Mouse (Mus musculus) spleen, postnatal 10 days (tissue): ENCODE measurements around the gene Defb30.

Experiments used
- DNase-seq, 2 experiments: peaks; one replicate each; pipeline ENCODE4 v3.0.0; 2021 to 2022; ENCODE audit warnings: low spot score in 2 of 2

Defb30 gene

DNA sequence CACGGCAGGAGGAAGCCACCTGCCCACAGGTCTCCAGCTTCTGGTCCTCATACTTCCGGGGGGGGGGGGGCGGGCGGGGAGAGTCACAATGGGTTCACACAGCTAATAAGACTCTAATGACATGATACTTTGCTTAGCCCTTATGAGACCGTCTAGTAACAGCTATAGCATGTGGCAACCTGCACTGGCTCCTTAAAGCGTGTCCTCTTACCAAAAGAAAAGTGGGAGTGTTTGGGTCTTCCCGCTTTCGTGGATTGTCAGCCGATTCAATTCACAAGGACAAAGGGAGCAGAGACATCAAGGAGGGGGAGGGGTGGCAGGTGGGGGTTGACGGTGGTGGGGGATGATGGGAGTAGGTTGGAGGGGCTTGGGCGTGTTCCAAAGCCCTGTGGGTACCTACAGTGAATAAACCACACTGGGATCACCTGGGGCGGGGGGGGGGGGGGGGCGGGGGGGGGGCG is at the start of gene Defb30:
Gene Defb30 (minus strand): TSS at position 51 of the 461 bp plus-strand sequence.
- DNase-seq = no peak

DNA sequence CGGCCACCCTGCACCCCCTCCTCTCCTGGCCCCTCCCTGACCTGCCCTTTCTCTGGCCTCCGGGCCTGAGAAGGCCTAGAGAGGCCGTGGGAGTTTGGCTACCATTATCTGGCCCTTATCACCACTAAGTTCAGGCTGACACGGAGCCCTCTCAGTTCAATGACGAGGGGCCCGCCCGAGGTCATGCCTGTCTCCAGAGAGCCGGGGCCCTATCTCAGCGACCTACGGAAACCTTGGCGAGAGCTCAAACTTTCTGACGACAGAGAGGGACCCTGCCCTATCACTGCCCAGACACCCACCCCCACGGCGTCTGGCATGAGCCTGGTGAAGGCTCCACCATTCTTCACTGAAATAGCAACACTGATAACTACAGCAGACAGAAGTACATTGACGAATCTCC is 17.9 kb upstream of the Defb30 start:
- no peak for DNase-seq

DNA sequence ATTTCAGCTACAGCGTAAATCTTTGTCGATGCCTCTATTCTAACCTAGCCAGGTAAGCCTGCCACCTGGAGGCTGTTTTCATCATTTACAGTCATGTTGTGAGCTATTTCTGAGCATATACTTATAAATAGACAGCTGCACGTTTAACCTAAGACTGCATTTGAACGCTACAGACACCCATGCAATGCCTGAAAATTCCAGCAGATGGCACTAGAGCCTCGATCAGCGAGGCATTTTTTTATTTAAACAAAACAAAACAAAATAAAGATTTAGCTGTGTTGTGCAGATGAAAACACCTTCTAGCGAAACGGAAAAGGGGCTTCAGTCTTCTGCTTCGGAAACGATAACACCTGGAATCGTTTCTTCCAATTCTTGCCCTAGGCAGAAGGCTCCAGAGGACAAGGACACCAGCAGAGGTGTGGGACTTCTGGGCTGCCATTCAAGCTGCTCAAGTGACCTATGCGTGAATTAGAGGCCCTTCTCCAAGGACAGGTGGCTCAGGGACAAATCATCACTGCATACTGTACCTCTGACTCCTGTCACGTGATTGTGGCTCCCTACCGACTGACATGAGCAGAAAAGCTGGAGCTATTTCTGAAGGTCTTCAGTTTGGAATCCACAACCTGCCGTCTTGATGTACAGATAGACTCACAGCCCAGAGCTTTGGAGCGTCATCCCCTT is 17.0 kb upstream of the Defb30 start:
- peak; percentile 73 to 87 for DNase-seq

DNA sequence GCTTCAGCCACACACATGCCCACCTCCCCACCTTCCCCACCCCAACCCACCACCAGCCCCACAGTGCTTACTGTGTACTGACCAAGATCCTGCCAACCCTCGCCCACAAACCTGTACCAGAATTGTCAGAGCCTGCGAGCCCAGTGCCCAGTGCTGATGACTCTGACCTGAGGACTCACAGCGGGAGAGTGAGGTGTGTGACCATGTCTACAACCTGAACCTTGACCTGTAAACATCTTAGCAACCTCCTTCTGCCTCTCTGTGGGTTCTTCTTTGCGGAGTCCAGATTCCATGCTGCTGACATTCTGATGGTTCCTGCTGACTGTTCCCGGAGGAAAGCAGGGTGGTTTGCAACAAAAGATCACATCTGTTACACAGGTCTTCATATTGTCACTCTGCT is 15.6 kb upstream of the Defb30 start:
- DNase-seq = no peak

DNA sequence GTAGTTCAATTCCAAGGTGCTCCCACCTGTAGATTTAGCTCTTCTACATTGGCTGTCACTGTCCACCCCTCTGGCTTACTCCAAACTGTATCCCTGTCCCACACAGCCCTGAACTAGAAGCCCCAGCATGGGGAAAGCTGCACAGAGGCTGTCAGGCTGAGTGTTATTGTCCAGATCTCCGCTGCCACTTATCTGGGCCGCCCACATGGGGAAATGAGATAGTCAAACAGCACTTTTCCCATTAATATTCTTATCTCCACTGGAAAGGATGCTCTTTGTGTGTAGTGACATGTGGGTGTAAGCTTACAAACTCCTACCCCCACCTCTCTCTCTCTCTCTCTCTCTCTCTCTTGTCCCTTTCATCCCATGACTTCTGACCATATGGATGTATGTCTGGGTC is 12.4 kb upstream of the Defb30 start:
- no peak for DNase-seq

DNA sequence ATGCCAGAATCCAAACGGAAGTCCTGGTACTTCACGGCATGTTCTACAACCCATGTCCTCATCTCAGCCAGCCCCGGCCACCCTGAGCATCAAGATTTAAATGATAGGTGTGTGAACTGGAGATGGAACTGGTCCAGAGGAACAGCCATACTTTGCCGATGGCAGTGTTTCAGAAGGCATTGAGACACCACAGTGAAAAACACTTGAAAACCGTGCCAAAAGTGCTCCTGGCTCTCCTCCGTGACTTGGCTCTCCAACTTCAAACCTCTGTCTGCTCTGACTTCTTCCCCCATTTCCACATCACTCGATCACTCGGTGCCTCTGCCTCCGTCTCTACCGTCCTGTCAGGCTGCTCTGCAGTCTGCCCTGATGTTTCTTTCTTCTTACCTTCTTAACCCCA is 10.6 kb upstream of the Defb30 start:
- DNase-seq = no peak

DNA sequence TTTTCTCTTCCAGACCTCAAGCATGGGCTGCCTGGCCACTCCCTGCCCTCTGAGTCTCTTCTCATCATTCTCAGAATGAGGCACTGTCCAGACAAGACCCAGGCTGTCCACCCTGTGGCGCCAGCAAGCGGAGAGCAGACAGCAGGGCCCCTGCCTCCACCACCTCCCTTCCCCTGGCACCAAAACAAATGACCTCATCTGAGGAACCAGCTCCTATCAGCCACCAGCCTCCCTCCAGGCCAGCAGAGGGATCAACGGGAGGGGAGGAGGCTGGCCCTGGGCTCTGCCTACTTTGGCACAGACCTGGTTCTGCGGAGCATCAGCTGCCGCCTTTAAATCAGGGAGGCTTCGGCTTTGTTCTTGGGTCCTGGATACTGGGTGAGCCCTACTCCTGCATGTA is 5.0 kb upstream of the Defb30 start:
- DNase-seq = no peak

DNA sequence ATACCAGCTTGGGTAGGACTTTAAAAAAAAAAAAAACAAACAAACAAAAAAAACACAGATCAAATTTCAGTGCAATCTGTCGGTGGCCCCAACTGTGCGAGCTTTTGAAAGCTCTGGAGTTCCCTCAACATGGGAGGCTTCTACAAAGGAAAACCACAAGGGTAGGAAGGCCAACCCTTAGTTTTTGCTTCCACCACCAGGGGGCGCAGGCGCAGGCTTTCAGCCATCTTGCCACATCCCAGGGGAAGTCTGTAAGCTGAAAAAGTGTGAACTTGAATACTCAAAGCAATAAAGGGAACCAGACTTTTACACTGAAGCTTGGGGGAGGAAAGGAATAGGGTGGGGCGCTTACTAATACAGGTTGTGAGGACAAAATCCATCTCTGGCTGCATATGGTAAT is 1.0 kb upstream of the Defb30 start:
- peak; percentile 72 to 84 for DNase-seq

DNA sequence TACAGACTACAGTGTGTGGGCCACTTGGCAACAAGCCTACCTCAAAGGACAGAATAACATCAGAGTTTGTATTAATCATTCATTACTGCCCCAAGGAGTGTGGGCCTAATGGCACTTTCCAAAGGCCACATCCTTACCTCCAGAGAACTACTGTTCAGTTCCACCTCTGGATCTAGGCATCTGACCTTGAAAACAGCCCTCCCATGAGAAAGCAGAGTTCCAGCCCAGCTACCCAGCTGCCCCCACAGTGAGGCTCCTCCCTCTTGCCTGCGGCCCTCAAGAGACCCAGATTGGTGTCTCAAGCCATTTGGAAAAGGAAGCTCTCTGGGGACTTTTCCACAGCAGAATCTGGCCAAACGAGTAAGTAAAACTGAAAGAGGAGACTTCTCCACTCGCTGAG is 3.1 kb downstream of the Defb30 start, which contains the start of gene Defb42:
Gene Defb42 (plus strand): TSS at position 301 of the 400 bp plus-strand sequence.
- no peak for DNase-seq

DNA sequence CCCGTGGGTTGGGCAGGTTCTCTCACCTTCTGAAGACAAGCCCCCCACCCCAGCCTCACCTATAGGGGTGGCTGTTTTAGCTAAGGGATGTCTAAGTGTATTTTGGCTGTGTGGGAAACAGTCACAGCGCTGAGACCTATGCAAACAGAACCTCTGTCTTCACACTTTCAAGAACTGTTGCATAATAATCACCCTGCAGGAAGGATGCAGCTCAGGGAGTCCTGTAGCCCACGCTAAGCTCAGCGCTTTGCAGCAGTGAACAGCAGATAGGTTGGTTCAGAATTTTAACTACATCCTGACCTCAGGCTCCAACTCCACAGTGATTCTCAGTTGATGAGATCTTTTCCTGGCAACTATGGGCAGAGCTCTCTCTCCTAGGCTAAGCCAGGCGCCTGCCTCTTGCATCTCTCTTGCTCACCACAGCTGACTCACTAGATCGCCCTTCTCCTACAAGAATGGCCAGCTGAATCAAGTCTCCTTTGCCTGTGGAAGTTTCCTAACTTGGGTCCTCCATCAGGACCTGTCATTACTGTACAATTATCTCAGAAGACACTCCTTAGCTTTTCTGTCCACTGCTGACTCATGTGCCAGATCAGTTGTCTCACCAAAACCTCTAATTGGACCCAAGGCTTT is 29.1 kb downstream of the Defb30 start:
- no peak for DNase-seq

DNA sequence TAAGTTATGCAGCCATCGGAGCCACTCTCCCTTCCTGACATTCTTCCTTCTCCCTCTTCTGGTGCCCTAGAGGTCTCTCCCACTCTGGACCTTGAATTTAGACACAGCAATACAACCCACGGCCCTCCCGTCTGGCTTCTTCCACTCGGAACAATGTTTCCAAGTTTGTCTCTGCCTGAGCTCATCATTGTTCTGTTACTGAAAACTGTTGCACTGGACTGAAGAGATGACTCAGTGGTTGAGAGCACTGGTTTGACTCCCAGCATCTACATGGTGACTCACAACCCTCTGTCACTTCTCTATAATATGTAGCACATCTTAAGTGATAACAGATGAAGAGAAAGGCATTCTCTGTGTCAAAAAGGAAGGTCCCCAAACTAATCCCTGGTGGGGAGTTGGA is 35.1 kb downstream of the Defb30 start:
- DNase-seq = no peak

DNA sequence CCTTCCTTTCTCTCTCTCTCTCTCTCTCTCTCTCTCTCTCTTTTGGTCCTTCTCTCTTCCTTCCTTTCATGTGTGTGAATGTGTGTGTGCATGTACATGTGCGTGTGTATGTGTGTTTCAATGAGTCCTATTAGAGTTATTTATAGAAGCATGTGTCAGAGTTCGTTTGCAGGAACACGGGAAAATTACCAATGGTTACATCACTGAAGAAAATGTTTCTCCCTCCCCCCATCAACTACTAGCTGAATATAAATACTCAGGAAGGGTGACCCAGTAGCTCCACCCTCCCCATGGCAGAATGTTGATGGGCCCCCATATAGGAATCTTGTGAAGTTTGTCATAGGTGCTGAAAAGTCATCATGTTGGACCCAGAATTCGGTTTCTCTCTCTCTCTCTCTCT is 36.7 kb downstream of the Defb30 start:
- no peak for DNase-seq

DNA sequence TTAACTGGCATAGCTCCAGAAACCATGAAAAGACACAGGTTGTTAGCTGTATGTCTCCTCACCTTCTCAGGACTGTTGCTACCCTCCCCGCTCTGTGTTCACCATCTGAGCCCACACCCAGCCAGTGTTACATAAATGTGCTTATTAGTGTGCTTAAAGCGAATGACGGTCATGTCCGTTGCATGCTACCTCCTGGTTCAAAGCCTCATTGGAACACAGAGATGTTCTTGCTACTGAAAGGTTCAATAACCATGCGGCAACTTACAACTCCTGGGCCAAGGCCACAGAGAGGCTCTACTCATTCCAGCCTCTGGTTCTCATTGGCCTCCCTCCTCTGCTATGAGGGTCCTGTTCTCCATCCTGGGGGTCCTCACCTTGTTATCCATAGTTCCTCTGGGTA is 38.3 kb downstream of the Defb30 start, which contains the start of gene Defb43:
Gene Defb43 (plus strand): TSS at position 301 of the 400 bp plus-strand sequence.
- DNase-seq = no peak

DNA sequence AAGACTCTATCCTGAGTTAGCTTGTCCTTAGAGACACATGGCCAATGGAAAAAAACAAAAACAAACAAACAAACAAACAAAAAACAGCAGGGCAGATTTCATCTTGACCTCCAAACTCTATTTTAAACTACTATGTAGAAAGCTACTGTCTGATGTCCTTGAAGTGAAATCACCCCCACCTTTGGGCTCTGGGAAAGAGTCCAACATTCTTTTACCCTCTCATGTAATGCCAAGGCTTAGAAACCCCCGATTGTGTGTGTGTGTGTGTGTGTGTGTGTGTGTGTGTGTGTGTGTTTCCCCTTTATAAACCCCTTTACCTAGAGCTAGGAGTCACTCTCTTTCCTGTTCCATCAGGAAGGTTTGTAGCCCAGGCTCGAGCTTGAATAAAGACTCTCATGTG is 47.2 kb downstream of the Defb30 start:
- DNase-seq = no peak

DNA sequence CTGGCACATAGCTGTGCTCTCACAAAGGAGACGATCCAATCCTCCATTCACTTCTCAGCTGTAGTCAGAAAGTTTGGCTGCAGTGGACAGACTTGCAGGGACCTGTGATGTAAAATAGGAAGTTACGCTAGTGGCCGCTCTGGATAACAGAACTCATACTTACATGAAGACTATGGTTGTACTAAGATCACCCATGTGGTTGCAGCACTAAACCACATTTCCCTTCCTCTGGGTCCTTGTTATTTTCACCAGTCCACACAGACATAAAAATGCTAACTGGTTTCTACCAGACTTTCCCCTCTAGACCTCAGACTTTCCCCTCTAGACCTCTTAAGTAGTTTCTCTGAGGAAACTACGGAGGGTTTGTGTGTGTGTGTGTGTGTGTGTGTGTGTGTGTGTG is 50.8 kb downstream of the Defb30 start:
- no peak for DNase-seq

DNA sequence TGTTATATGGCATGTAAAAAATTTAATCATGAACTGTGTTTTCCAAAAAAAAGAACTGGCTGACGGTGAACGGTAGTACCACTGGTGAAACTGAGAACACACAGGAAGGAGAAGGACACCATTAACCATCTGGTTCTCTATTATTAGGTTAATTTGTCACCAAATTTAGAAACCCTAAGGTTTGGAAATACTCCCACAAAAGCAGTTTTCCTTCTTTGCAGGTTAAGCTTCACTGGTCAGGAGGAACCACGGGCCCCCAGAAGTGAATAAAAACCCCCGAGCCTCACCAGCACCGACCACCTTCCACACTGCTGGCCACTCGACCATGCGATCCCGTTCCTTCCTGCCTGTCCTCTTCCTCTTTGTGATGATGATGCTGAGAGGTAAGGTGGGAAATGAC is 52.0 kb downstream of the Defb30 start, which contains the start of gene Defb47:
Gene Defb47 (plus strand): TSS at position 301 of the 400 bp plus-strand sequence.
- DNase-seq = no peak

DNA sequence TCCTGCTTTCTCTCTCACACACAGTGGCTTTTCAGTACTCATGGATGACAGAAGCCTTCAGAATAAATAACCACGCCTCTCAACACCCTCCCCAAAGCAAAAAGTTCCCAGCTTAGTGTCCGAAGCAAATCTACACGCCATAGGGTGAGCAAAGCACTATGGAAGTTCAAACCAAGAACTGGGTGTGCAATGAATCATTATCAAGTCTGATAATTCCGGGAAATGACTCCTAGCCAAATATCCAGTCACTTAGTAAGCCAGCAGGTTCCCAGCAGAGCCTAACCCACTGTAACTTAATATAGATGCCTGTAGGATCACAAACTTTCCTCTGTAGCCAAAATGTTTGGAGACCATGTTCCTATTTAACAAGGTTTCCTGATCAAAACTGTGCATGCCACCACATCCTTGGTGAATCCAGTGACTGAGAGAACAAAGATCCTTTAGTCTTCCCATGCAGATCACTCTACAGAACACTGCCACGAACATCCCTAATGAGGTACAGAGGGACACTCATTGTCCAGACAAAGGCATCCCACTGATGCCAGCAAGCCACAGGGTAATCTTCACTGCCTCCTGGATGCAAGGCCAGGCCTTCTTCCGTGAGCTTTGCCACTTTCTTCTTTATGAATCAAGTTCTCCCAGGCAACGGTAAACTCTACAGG is 57.8 kb downstream of the Defb30 start:
- no peak for DNase-seq

DNA sequence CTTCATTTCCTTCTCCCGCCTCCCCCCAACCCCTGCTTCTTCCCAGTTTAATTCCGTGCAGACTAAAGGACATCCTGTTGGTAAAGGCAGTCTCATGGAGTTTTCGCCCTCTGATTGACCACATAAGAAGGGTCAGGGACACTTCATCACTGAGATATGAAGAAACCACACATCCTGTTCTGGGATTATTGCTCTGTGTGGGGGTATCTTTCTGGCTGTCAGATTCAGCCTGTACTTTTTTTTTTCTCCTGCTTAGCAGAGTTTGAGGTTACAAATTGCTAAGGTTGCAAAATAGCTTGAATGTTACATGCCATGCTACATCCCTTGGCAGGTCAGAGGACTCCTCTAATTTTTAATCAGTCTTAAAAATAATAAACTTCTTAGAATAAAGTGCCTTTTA is 58.5 kb downstream of the Defb30 start:
- no peak for DNase-seq

DNA sequence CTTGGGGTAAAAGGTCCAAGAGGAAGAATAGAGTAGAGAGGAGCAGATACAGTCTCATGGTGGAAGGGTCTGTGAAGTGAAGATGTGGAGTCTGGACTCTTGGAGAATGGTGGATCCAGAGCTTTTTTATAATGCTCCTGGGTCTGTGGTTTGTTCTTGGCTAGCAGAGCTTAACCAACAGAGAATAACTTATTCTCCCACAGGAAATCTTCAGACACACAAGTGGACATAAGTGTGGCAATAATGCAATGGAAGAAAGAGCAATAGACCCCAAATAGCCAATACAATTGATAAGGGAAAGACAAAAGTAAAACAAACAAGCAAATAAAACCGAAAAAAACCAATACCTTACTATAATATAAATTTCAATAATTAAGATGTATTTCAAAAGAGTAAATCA is 65.3 kb downstream of the Defb30 start, which contains the start of gene Defb48:
Gene Defb48 (minus strand): TSS at position 101 of the 400 bp plus-strand sequence.
- no peak for DNase-seq
